Mouse (Mus musculus) right cerebral cortex, adult 18-20 months (tissue): ENCODE results near the gene Tapbpl.

Experiments
- DNase-seq: peaks from one replicate; pipeline ENCODE4 v3.0.0; 2022; ENCODE audit warnings: mixed read lengths

The Tapbpl gene

GRCm38 (mm10) chr6:125195541-125196075 is 36.1 kb downstream of the Tapbpl start:
- DNase-seq: no peak

GRCm38 (mm10) chr6:125193390-125193789 is 38.3 kb downstream of the Tapbpl start:
- no peak for DNase-seq

GRCm38 (mm10) chr6:125192841-125193240 is 38.8 kb downstream of the Tapbpl start:
- no peak for DNase-seq

- DNase-seq: peak; percentile 93
These were observed 39.5 kb downstream of the Tapbpl start for GRCm38 (mm10) chr6:125192016-125192714.

- DNase-seq: peak; percentile 98
These were observed 40.2 kb downstream of the Tapbpl start, which contains the start of the genes Ncapd2 and Mrpl51 for GRCm38 (mm10) chr6:125191332-125192015. Ncapd2 (minus strand) TSS chr6:125191701. Mrpl51 (plus strand) TSS chr6:125191801.

- DNase-seq: no peak
These were observed 40.8 kb downstream of the Tapbpl start for GRCm38 (mm10) chr6:125190816-125191215.

GRCm38 (mm10) chr6:125186203-125186602 is 45.5 kb downstream of the Tapbpl start:
- DNase-seq: no peak

- no peak for DNase-seq
These were observed 49.5 kb downstream of the Tapbpl start for GRCm38 (mm10) chr6:125182133-125182532.

- no peak for DNase-seq
These were observed 52.1 kb downstream of the Tapbpl start for GRCm38 (mm10) chr6:125179601-125180000.

GRCm38 (mm10) chr6:125175469-125175868 is 56.2 kb downstream of the Tapbpl start:
- DNase-seq: no peak
